Mouse (Mus musculus): Measurements from ENCODE around the gene Lrmda.

GRCm38 (mm10) chr14:22668302-22668701, 648.8 kb downstream of the Lrmda start:
- no peak for TF ChIP-seq POLR2A (IDR thresholded peaks at IDR 0.05; ENCODE audit: insufficient read depth, low read depth, low read length)
- no peak for TF ChIP-seq CTCF (IDR thresholded peaks at IDR 0.05)
- no peak for TF ChIP-seq EP300 (IDR thresholded peaks at IDR 0.05; ENCODE audit: insufficient read depth, low read depth, low read length)

Measured in heart, adult 2 months (tissue).